Mouse (Mus musculus) CH12.LX (cell line): Measurements from ENCODE around the gene Olfr556.
"Not testable (repeated sequence)": the region's sequence is repeated elsewhere in the genome, so short reads cannot be mapped to it uniquely, and the experiment has no call there.

ENCODE experiments used
- CTCF ChIP-seq, 2 experiments: IDR thresholded peaks in 1 of 2; conservative IDR thresholded peaks in 1 of 2; 2 replicates each; pipeline ENCODE4 v1.5.1; 2011 to 2012; ENCODE audit warnings: low read depth in 2 of 2, low read length in 2 of 2, improper control_type of control experiment in 1 of 2, inconsistent platforms in 1 of 2, mild to moderate bottlenecking in 1 of 2, moderate library complexity in 1 of 2
- HCFC1 ChIP-seq: IDR thresholded peaks from 2 replicates; pipeline ENCODE4 v1.6.1; 2012; ENCODE audit warnings: low read depth, mild to moderate bottlenecking, inconsistent platforms, low read length, improper control_type of control experiment
- MAX ChIP-seq: IDR thresholded peaks from 2 replicates; pipeline ENCODE4 v1.6.1; 2011; ENCODE audit warnings: low read length, improper control_type of control experiment
- MAZ ChIP-seq: IDR thresholded peaks from 2 replicates; pipeline ENCODE4 v1.6.1; 2012; ENCODE audit warnings: low read depth, mild to moderate bottlenecking, inconsistent platforms, low read length, improper control_type of control experiment, moderate library complexity
- MYC ChIP-seq: IDR thresholded peaks from 2 replicates; pipeline ENCODE4 v1.6.1; 2011; ENCODE audit warnings: low read depth, mild to moderate bottlenecking, improper control_type of control experiment, low read length
- POLR2A ChIP-seq: IDR thresholded peaks from 2 replicates; pipeline ENCODE4 v1.6.1; 2011; ENCODE audit warnings: low read depth, mild to moderate bottlenecking, improper control_type of control experiment, low read length
- RCOR1 ChIP-seq: conservative IDR thresholded peaks from 2 replicates; pipeline ENCODE4 v1.6.1; 2012; ENCODE audit warnings: low read depth, mild to moderate bottlenecking, inconsistent platforms, low read length, improper control_type of control experiment
- USF1 ChIP-seq: IDR thresholded peaks from 2 replicates; pipeline ENCODE4 v1.6.1; 2014; ENCODE audit warnings: low read depth, mild to moderate bottlenecking, inconsistent platforms, low read length, improper control_type of control experiment
- ZC3H11A ChIP-seq: IDR thresholded peaks from 2 replicates; pipeline ENCODE4 v1.6.1; 2012; ENCODE audit warnings: low read depth, mild to moderate bottlenecking, inconsistent platforms, low read length, improper control_type of control experiment

- TF ChIP-seq USF1; ZC3H11A; CTCF (conservative IDR thresholded peaks at IDR 0.05 in 1 of 2, IDR thresholded peaks at IDR 0.05 in 1 of 2; ENCODE audit: low read depth in 2 of 2, low read length in 2 of 2); POLR2A; MYC; RCOR1; MAX; HCFC1; MAZ: not testable (repeated sequence)
Observed at GRCm38 (mm10) chr7:102644945-102645344, 19.8 kb upstream of the Olfr556 start.
